Mouse (Mus musculus) spleen, postnatal 10 days (tissue): ENCODE results near the gene Erbb2.

Source experiments
- DNase-seq, 2 experiments: peaks; one replicate each; pipeline ENCODE4 v3.0.0; 2021 to 2022; ENCODE audit warnings: low spot score in 2 of 2

The Erbb2 gene

GRCm38 (mm10) chr11:98481231-98481630 is 69.0 kb downstream of the Erbb2 start:
- DNase-seq = no peak

- no peak for DNase-seq
These were observed 69.8 kb downstream of the Erbb2 start for GRCm38 (mm10) chr11:98482067-98482466.

GRCm38 (mm10) chr11:98485749-98486148 is 73.5 kb downstream of the Erbb2 start:
- DNase-seq = no peak
